Mouse (Mus musculus) heart, postnatal 0 days (tissue): ENCODE measurements around the gene Pdk3. TPM values are rescaled to one million over a fixed set of nuclear protein-coding genes. Genes with fewer than 3 reads are reported as not detected.

Experiments
- ATAC-seq: fragments of 200-750 bp; cut with Nextera tagmentation; 2 replicates; pipeline ENCODE4 v1.8.0; 2017; ENCODE audit warnings: low read depth, moderate number of reproducible peaks, moderate library complexity; ENCODE audit not compliant: insufficient read depth
- DNase-seq: peaks from one replicate; pipeline ENCODE4 v3.0.0-alpha.2; 2016; ENCODE audit warnings: low spot score
- H3K27ac ChIP-seq: fragments of 300-500 bp; sonication (generic); 2 replicates; pipeline ENCODE4 v1.5.1; 2014; ENCODE audit warnings: low read depth, mild to moderate bottlenecking
- H3K27me3 ChIP-seq: fragments of 300-500 bp; sonication (generic); 2 replicates; pipeline ENCODE4 v1.6.1; 2014; ENCODE audit warnings: low read length, mixed read lengths; ENCODE audit not compliant: control insufficient read depth, insufficient read depth
- H3K36me3 ChIP-seq: fragments of 300-500 bp; sonication (generic); replicated peaks from 2 replicates; pipeline ENCODE4 v1.6.1; 2014; ENCODE audit warnings: low read length, mixed read lengths; ENCODE audit not compliant: control insufficient read depth, insufficient read depth
- H3K4me1 ChIP-seq: fragments of 300-500 bp; sonication (generic); 2 replicates; pipeline ENCODE4 v1.6.1; 2014; ENCODE audit warnings: antibody characterized with exemption; ENCODE audit not compliant: control insufficient read depth, insufficient read depth
- H3K4me2 ChIP-seq: fragments of 300-500 bp; sonication (generic); 2 replicates; pipeline ENCODE4 v1.6.1; 2014; ENCODE audit warnings: low read depth, mild to moderate bottlenecking, low read length, moderate library complexity
- H3K4me3 ChIP-seq: fragments of 300-500 bp; sonication (generic); 2 replicates; pipeline ENCODE4 v1.5.1; 2014; ENCODE audit warnings: low read depth, low read length
- H3K9ac ChIP-seq: fragments of 300-500 bp; sonication (generic); replicated peaks from 2 replicates; pipeline ENCODE4 v1.6.1; 2014; ENCODE audit warnings: low read depth, low read length, mixed read lengths
- H3K9me3 ChIP-seq: fragments of 300-500 bp; sonication (generic); replicated peaks from 2 replicates; pipeline ENCODE4 v1.6.1; 2016; ENCODE audit warnings: low read length; ENCODE audit not compliant: control insufficient read depth
- CTCF ChIP-seq: IDR thresholded peaks from 2 replicates; pipeline ENCODE4 v1.5.1; 2016; ENCODE audit warnings: antibody characterized with exemption, control low read depth, low read depth
- EP300 ChIP-seq: IDR thresholded peaks from 2 replicates; pipeline ENCODE4 v1.6.1; 2016; ENCODE audit warnings: antibody characterized with exemption, low read depth
- WGBS: fragments of 180-500 bp; shearing (Covaris S2); extraction: QIAGEN DNeasy Blood & Tissue Kit; methylation state at CpG from one replicate; pipeline ENCODE4 v1.1.7; 2014; 5-methylcytosine and 5-hydroxymethylcytosine counted together
- polyA plus RNA-seq: library from polyadenylated mRNA; unstranded; fragments of >200 nt; fragmentation: Nextera tagmentation; extraction: Ambion mirVana; gene quantifications from 2 replicates; pipeline ENCODE4 v1.2.1, GENCODE M21; 2015
- total RNA-seq: library from RNA; depleted of rRNA; stranded (reverse); fragments of >200 nt; gene quantifications from 2 replicates; pipeline ENCODE4 v1.2.3, GENCODE M21; 2014; ENCODE audit warnings: low replicate concordance

The Pdk3 gene
- total and polyA plus RNA-seq, 2 experiments from 2014 or later, result 76.7 to 79.8 TPM

GRCm38 (mm10) chrX:93760770-93761169 lies 71.2 kb downstream of the Pdk3 start:
- Histone ChIP-seq H3K27ac (no peak overlapping the region), H3K4me3 (no peak overlapping the region), H3K9me3 (no peaks in the 10 kb centered on the region), H3K9ac (no peak overlapping the region), H3K4me1 (no peaks in the 10 kb centered on the region), H3K4me2 (no peak overlapping the region), H3K27me3 (peaks cover 5% of the 10 kb centered on the region; the same call in 1 of the 2 replicates), H3K36me3 (no peaks in the 10 kb centered on the region)
- no peak for ATAC-seq
- DNase-seq, result no peak
- no peak for TF ChIP-seq EP300
- no peak for TF ChIP-seq CTCF
- WGBS, result 77% methylated on average over 3 of the region's 3 CpGs

GRCm38 (mm10) chrX:93756867-93757455 lies 75.0 kb downstream of the Pdk3 start:
- 62% methylated on average over 7 of the region's 7 CpGs for WGBS
- peaks cover 5% of the 10 kb centered on the region; the same call in 1 of the 2 replicates for H3K27me3 ChIP-seq
- no peak for ATAC-seq

GRCm38 (mm10) chrX:93755210-93755842 lies 76.7 kb downstream of the Pdk3 start:
- Histone ChIP-seq H3K9me3 (no peaks in the 10 kb centered on the region), H3K27me3 (peaks cover 5% of the 10 kb centered on the region; the same call in 1 of the 2 replicates), H3K4me1 (no peaks in the 10 kb centered on the region), H3K4me2 (no peak overlapping the region; the same call in 1 of the 2 replicates), H3K9ac (no peak overlapping the region), H3K36me3 (no peaks in the 10 kb centered on the region), H3K27ac (no peak overlapping the region), H3K4me3 (no peak overlapping the region)
- DNase-seq (peak; percentile 10), ATAC-seq (peak; percentile 39; the same call in 1 of the 2 replicates)
- TF ChIP-seq CTCF (no peak), EP300 (no peak)
- WGBS, result 57% methylated on average over 11 of the region's 11 CpGs

More at GRCm38 (mm10) chrX:93756867-93757455, 75.0 kb downstream of the Pdk3 start:
- Histone ChIP-seq H3K4me3 (no peak overlapping the region), H3K4me1 (no peaks in the 10 kb centered on the region), H3K27ac (no peak overlapping the region), H3K9ac (no peak overlapping the region), H3K36me3 (no peaks in the 10 kb centered on the region), H3K9me3 (no peaks in the 10 kb centered on the region), H3K4me2 (no peak overlapping the region)
- no peak for TF ChIP-seq EP300
- TF ChIP-seq CTCF, result no peak
- DNase-seq, result no peak

- no peak for ATAC-seq
- 76% methylated on average over 6 of the region's 6 CpGs for WGBS
Measured at GRCm38 (mm10) chrX:93750566-93750965, 81.4 kb downstream of the Pdk3 start.

GRCm38 (mm10) chrX:93749165-93749564 lies 82.8 kb downstream of the Pdk3 start:
- Histone ChIP-seq H3K9ac (no peak overlapping the region), H3K4me1 (no peaks in the 10 kb centered on the region), H3K27ac (no peak overlapping the region), H3K27me3 (no peaks in the 10 kb centered on the region), H3K4me3 (no peak overlapping the region), H3K9me3 (no peaks in the 10 kb centered on the region), H3K36me3 (no peaks in the 10 kb centered on the region), H3K4me2 (no peak overlapping the region)
- DNase-seq, result no peak
- TF ChIP-seq CTCF (no peak), EP300 (no peak)
- ATAC-seq, result no peak
- 79% methylated on average over 1 of the region's 1 CpGs for WGBS

More at GRCm38 (mm10) chrX:93750566-93750965, 81.4 kb downstream of the Pdk3 start:
- H3K36me3 ChIP-seq, result no peaks in the 10 kb centered on the region
- H3K4me2 ChIP-seq, result no peak overlapping the region
- no peak overlapping the region for H3K27ac ChIP-seq
- no peak overlapping the region for H3K9ac ChIP-seq
- no peak for DNase-seq
- no peaks in the 10 kb centered on the region for H3K9me3 ChIP-seq
- TF ChIP-seq CTCF (no peak), EP300 (no peak)
- no peaks in the 10 kb centered on the region for H3K4me1 ChIP-seq
- H3K4me3 ChIP-seq, result no peak overlapping the region
- H3K27me3 ChIP-seq, result no peaks in the 10 kb centered on the region
